Mouse (Mus musculus) bone marrow macrophage, adult 2 months (primary cell): ENCODE data around the gene Gm20388.

Experiments
- CTCF ChIP-seq: IDR thresholded peaks from 2 replicates; pipeline ENCODE4 v1.5.1; 2012; ENCODE audit warnings: low read depth, mild to moderate bottlenecking, low read length, moderate library complexity
- POLR2A ChIP-seq: IDR thresholded peaks from 2 replicates; pipeline ENCODE4 v1.6.1; 2012; ENCODE audit warnings: mild to moderate bottlenecking, low read depth, low read length, borderline replicate concordance

DNA sequence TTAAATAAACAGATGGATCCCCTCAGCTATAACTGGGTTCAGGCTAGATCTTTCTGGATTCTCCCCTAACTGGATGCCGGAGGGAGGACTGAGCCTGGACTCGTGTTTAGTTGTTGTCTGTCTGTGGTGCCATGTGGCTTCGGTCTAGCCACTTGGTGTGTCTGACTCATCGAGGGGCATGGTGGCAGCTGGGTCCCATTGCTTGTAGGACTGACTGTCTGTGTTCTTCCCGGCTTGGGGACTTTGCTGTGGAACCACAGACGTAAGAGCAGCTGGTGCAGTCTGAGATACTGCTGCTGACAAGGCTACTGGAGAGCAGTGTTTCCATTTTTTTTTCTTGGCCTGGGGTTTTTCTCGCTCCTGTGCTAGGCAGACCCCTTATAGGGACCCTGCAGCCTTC, 613.0 kb downstream of the Gm20388 start:
- no peak for TF ChIP-seq CTCF
- TF ChIP-seq POLR2A = no peak
